Mouse (Mus musculus): ENCODE measurements around the gene Pias3. TPM values are rescaled to one million over a fixed set of nuclear protein-coding genes. Genes with fewer than 3 reads are reported as not detected.
"Not testable (repeated sequence)": the region's sequence is repeated elsewhere in the genome, so short reads cannot be mapped to it uniquely, and the experiment has no call there.

Gene Pias3
- total and polyA plus RNA-seq, 2 experiments from 2014 or later: 17.4 to 19.3 TPM

DNA sequence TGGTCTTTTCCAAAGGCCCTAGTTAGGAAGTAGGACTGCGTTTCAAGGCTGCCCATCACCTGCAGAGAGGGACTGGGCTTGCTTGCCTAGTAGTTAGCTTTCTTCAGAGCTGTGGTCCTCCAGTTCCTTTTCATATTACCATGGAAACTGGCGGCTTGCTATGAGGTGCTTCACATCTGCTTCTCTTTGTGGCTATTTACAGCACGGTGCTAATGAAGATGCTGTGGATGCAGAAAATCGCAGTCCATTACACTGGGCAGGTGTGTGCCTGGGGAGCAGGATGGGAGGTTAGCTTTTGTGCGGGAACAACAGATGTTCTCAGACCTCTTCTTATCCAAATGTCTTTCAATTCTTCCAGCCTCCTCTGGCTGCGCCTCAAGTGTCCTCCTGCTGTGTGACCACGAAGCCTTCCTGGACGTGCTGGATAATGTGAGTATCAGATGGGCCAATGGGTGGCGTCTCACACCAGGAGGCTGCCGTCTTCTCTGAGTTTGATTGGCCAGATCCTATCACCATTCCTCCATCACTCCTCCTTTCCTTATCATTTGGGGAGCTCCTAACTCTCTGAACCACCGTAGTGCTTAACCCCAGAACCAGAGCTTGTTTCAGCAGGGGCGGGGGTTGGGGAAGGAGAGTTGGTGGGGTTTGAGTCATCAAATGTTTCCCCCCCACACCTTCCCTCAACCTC, 15.8 kb upstream of the Pias3 start:
- peaks cover 29% of the 10 kb centered on the region for H3K27me3 ChIP-seq (ENCODE audit: control insufficient read depth, insufficient read depth, low read length)
- 31% methylated on average over 12 of the region's 12 CpGs for WGBS

DNA sequence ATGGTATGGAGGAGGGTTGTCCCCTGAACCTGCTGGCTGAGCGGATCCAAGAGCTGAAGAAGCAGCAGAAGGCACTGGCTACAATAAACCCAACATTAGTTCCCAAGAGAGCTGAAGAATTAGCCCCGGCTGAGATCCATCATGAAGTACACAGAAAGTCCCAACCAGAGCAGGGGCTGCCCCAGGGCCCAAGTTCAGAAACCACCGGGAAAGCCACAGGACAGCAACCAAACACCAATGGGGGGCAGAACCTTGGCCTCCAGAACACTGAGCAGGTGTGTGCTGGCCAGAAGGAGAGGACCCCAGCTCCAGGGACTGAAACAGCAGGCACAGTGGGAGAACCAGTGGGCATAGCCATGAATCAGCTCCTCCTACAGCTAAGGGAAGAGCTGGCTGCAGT, 12.7 kb upstream of the Pias3 start:
- Histone ChIP-seq H3K4me2 (ENCODE audit: low read depth, low read length) (no peak overlapping the region), H3K27ac (ENCODE audit: low read depth) (no peak overlapping the region), H3K9ac (replicated peaks; ENCODE audit: low read depth, low read length) (no peak overlapping the region), H3K27me3 (ENCODE audit: control insufficient read depth, insufficient read depth, low read length) (peaks cover 35% of the 10 kb centered on the region), H3K9me3 (replicated peaks; ENCODE audit: control insufficient read depth, low read length) (no peaks in the 10 kb centered on the region), H3K36me3 (replicated peaks; ENCODE audit: control insufficient read depth, insufficient read depth, low read length) (no peaks in the 10 kb centered on the region), H3K4me3 (ENCODE audit: low read depth, low read length) (no peak overlapping the region), H3K4me1 (ENCODE audit: control insufficient read depth, insufficient read depth) (no peaks in the 10 kb centered on the region)
- 93% methylated on average over 3 of the region's 3 CpGs for WGBS
- TF ChIP-seq EP300 (IDR thresholded peaks at IDR 0.05; ENCODE audit: low read depth) (no peak), CTCF (IDR thresholded peaks at IDR 0.05; ENCODE audit: low read depth) (no peak)
- DNase-seq (ENCODE audit: low spot score) (no peak), ATAC-seq (ENCODE audit: insufficient read depth, low read depth) (no peak)

More for the DNA sequence above, 15.8 kb upstream of the Pias3 start:
- Histone ChIP-seq H3K4me3 (ENCODE audit: low read depth, low read length) (no peak overlapping the region), H3K9me3 (replicated peaks; ENCODE audit: control insufficient read depth, low read length) (no peaks in the 10 kb centered on the region), H3K36me3 (replicated peaks; ENCODE audit: control insufficient read depth, insufficient read depth, low read length) (no peaks in the 10 kb centered on the region), H3K4me2 (ENCODE audit: low read depth, low read length) (no peak overlapping the region), H3K9ac (replicated peaks; ENCODE audit: low read depth, low read length) (no peak overlapping the region), H3K4me1 (ENCODE audit: control insufficient read depth, insufficient read depth) (no peaks in the 10 kb centered on the region), H3K27ac (ENCODE audit: low read depth) (no peak overlapping the region)
- no peak for DNase-seq (ENCODE audit: low spot score)
- ATAC-seq (ENCODE audit: insufficient read depth, low read depth): no peak
- TF ChIP-seq CTCF (IDR thresholded peaks at IDR 0.05; ENCODE audit: low read depth) (no peak), EP300 (IDR thresholded peaks at IDR 0.05; ENCODE audit: low read depth) (no peak)

DNA sequence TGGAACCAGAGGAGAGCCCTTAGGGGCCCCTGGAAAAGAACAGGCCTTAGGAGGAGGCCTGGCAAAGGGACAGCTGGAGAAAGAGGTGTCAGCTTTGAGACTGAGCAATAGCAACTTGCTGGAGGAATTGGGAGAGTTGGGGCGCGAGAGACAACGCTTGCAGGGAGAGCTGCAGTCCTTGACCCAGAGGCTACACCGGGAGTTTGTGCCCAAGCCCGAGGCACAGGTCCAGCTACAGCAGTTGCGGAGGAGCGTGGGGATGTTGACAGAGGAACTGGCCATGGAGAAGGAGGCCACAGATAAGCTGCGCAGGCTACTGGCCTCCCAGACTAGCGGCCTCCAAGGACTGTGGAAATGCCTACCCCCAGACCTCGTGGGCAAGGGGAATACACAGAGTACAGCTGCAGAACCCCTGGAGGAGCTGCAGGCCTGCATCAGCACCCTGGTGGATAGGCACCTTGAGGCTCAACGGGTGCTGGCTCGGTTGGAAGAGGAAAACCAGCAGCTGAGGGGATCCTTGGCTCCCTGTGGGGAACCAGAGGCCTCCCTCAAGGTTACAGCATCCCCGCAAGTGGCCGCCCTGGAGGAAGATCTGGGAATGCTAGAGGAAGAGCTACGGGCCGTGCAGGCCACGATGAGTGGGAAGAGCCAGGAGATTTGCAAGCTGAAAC, 11.9 kb upstream of the Pias3 start:
- TF ChIP-seq EP300 (IDR thresholded peaks at IDR 0.05; ENCODE audit: low read depth): no peak
- TF ChIP-seq CTCF (IDR thresholded peaks at IDR 0.05; ENCODE audit: low read depth): no peak
- Histone ChIP-seq H3K36me3 (replicated peaks; ENCODE audit: control insufficient read depth, insufficient read depth, low read length) (no peaks in the 10 kb centered on the region), H3K27ac (ENCODE audit: low read depth) (no peak overlapping the region), H3K9ac (replicated peaks; ENCODE audit: low read depth, low read length) (no peak overlapping the region), H3K4me2 (ENCODE audit: low read depth, low read length) (peak overlapping the region; percentile 48), H3K9me3 (replicated peaks; ENCODE audit: control insufficient read depth, low read length) (no peaks in the 10 kb centered on the region), H3K4me3 (ENCODE audit: low read depth, low read length) (peak overlapping the region; percentile 21), H3K4me1 (ENCODE audit: control insufficient read depth, insufficient read depth) (no peaks in the 10 kb centered on the region), H3K27me3 (ENCODE audit: control insufficient read depth, insufficient read depth, low read length) (peaks cover 35% of the 10 kb centered on the region)
- DNase-seq (ENCODE audit: low spot score) (no peak), ATAC-seq (ENCODE audit: insufficient read depth, low read depth) (no peak)
- 40% methylated on average over 17 of the region's 17 CpGs for WGBS

DNA sequence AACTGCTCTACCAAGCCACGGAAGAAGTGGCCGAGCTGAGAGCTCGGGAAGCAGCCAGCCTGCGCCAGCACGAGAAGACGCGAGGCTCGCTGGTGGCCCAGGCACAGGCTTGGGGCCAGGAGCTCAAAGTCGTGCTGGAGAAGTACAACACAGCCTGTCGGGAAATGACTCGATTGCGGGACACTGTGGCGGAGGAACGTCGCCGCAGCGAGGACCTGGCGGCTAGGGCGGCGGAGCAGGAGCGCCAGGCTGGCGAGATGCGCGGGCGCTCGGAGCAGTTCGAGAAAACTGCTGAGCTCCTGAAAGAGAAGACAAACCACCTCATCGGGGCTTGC, 11.4 kb upstream of the Pias3 start:
- H3K27ac ChIP-seq (ENCODE audit: low read depth): no peak overlapping the region
- H3K9ac ChIP-seq (replicated peaks; ENCODE audit: low read depth, low read length): 0 out of 2 replicates have a peak overlapping the region, but pooled peaks have one; percentile 6
- no peaks in the 10 kb centered on the region for H3K9me3 ChIP-seq (replicated peaks; ENCODE audit: control insufficient read depth, low read length)
- peak overlapping the region; percentile 48 for H3K4me2 ChIP-seq (ENCODE audit: low read depth, low read length)
- no peaks in the 10 kb centered on the region for H3K36me3 ChIP-seq (replicated peaks; ENCODE audit: control insufficient read depth, insufficient read depth, low read length)
- TF ChIP-seq CTCF (IDR thresholded peaks at IDR 0.05; ENCODE audit: low read depth) (no peak), EP300 (IDR thresholded peaks at IDR 0.05; ENCODE audit: low read depth) (no peak)
- no peak for ATAC-seq (ENCODE audit: insufficient read depth, low read depth)
- peaks cover 31% of the 10 kb centered on the region for H3K27me3 ChIP-seq (ENCODE audit: control insufficient read depth, insufficient read depth, low read length)
- no peak for DNase-seq (ENCODE audit: low spot score)
- WGBS: 13% methylated on average over 28 of the region's 28 CpGs
- H3K4me1 ChIP-seq (ENCODE audit: control insufficient read depth, insufficient read depth): no peaks in the 10 kb centered on the region
- H3K4me3 ChIP-seq (ENCODE audit: low read depth, low read length): peak overlapping the region; percentile 21

DNA sequence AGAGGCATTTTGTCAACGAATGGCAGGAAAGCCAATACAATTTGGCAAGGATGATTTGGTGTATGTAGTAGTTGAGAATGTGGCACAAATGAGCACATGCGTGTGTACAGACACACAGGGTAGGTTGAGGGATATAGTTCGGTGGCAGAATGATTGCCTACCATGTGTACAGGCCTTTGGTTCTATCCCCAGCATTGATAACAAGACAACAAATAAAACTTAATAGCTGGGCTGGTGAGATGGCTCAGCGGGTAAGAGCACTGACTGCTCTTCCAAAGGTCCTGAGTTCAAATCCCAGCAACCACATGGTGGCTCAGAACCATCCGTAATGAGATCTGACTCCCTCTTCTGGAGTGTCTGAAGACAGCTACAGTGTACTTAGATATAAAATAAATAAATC, 10.1 kb upstream of the Pias3 start:
- H3K4me2 ChIP-seq (ENCODE audit: low read depth, low read length); H3K27ac ChIP-seq (ENCODE audit: low read depth); DNase-seq (ENCODE audit: low spot score); H3K4me1 ChIP-seq (ENCODE audit: control insufficient read depth, insufficient read depth); H3K9me3 ChIP-seq (replicated peaks; ENCODE audit: control insufficient read depth, low read length); H3K4me3 ChIP-seq (ENCODE audit: low read depth, low read length); H3K9ac ChIP-seq (replicated peaks; ENCODE audit: low read depth, low read length); ATAC-seq (ENCODE audit: insufficient read depth, low read depth); H3K36me3 ChIP-seq (replicated peaks; ENCODE audit: control insufficient read depth, insufficient read depth, low read length): not testable (repeated sequence)
- peaks cover 27% of the 10 kb centered on the region; the same call in 1 of the 2 replicates for H3K27me3 ChIP-seq (ENCODE audit: control insufficient read depth, insufficient read depth, low read length)
- WGBS: 87% methylated on average over 5 of the region's 5 CpGs
